Mouse (Mus musculus): Measurements from ENCODE around the gene Eif2s2.
"Not testable (repeated sequence)": the region's sequence is repeated elsewhere in the genome, so short reads cannot be mapped to it uniquely, and the experiment has no call there.

Eif2s2 gene

DNA sequence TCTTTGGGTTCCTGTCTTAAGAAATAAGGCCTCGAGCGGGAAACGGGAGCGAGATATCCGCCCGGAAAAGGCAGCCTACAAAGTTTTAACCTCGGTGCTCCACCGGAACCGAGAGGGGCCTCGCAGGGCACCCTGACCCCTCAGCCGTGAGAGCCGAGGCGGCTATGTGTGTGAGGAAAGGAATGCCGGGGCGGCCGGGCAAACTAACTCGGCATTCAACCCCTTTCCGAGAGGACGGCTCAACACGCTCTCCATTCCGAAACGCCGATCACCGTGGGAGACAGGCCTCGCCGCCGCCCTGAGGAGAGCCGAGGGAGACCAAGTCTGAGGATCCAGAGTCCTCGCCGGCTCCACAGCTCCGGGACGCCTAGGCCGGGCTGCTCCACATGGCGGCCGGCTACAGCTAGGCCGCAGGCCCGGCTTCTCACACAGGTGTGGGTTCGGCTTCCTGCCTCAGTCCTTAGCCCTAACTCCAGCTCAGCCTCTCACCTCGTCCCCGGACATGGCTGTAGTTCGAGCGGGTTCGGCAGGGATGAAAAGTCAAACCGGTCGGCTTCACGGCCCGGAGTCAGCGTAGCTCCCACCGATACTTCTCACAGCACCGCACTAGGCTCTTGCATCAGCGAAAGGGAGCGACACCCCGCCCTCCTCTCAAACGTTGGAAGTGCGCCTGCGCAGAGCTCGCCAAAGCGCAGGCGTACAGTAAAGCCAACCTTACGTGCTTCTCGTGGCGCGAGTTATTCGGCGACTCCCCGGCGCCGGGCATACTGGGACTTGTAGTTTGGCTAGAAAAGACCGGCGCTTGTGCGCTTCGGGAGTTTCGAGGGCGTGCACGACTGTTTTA lies at the start of gene Eif2s2:
Gene Eif2s2 (minus strand): TSS at position 735 of the 844 bp plus-strand sequence.
- peak; percentile 95 to 96 for DNase-seq (ENCODE audit: low spot score in 2 of 2)

- no peak for DNase-seq (ENCODE audit: low spot score in 2 of 2)
Measured at GRCm38 (mm10) chr2:154941952-154942351, 49.2 kb upstream of the Eif2s2 start.

DNA sequence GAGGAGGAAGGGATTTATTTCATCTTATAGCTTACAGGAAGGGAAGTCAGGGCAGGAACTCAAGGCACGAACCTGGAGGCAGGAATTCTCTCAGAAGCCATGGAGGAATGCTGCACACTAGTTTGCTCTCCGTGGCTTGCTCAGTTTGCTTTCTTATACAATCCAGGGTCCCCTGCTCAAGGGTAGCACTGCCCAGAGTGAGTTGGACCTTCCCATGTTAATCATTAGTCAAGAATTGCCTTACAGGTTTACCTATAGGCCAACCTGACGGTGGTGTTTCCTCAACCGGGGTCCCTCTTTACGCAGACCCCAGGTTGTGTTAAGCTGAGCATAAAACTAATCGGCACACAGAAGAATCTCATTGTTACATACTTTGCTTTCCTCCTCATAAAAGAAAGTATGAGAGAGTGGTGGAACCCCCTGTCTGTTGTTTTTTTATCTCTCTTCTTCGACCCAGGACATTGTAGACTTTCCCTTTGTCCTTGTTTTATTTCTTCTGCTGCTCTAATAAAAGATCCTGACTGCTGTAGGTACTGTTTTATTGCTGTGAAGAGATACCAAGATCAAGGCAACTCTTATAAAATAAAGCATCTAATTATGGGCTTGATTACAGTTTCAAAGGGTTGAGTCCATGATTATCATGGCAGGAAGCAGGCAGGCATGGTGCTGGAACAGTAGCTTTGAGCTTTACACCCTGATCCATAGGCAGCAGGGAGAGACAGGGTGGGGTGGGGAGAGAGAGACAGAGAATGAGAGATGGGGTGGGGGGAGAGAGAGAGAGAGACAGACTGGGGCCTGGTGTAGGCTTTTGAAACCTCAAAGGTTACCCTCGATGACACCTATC lies 45.0 kb upstream of the Eif2s2 start:
- no peak for DNase-seq (ENCODE audit: low spot score in 2 of 2)

DNA sequence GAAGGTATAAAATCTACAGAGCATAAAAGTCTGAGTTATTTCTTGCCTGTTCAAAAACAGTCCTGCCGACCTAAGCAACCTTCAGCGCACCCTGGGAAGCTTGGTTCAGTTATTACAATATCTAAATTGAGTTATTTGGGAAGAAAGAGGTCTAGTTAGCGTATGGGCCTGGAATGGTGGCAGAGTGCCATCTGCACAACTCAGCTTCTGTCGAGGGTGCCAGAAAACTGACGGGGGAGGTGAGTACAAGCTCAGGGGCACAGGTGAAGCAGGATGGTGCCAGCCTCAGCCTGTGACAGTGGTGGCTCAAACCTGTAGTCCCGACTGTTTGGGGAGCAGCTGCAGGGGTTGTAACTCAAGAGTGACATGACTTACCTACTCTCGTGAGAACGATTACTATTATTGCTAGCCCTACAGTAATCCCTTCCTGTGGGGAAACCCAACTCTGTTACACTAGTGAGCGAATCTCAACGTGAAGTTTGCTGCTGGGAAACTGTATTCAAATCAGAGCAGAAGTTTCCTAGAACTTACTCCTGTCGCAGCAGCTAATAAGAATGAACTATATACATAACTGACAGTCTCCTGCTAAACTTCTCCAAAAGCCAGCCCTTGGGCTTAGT lies 43.9 kb upstream of the Eif2s2 start:
- no peak for DNase-seq (ENCODE audit: low spot score in 2 of 2)

DNA sequence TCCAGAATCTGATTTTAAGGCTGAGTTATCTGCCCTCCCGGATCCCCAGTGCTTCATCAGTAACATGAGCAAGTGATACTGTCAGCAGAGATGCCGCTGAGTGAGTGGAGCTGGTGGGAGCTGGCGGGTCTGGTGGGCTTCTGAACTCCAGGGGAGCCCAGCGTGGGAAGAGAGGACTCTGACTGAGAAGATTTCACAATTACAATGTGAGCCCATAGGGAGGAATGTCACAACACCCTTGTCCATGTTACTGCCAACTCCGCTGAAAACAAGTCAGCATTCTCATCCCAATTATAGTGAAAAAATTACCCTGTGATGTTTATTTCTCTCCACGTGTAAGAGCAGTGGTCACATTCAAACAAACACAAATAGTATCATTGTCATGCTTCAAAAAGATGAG lies 43.4 kb upstream of the Eif2s2 start:
- DNase-seq (ENCODE audit: low spot score in 2 of 2), result no peak

- DNase-seq (ENCODE audit: low spot score in 2 of 2), result no peak
Measured at GRCm38 (mm10) chr2:154933884-154934283, 41.1 kb upstream of the Eif2s2 start.

GRCm38 (mm10) chr2:154928298-154928697 lies 35.6 kb upstream of the Eif2s2 start:
- peak in 1 of 2 experiments; percentile 11 for DNase-seq (ENCODE audit: low spot score in 2 of 2)

GRCm38 (mm10) chr2:154926843-154927242 lies 34.1 kb upstream of the Eif2s2 start:
- no peak for DNase-seq (ENCODE audit: low spot score in 2 of 2)

GRCm38 (mm10) chr2:154925411-154926031 lies 32.8 kb upstream of the Eif2s2 start:
- DNase-seq (ENCODE audit: low spot score in 2 of 2), result no peak

- DNase-seq (ENCODE audit: low spot score in 2 of 2), result not testable (repeated sequence)
Measured at GRCm38 (mm10) chr2:154922134-154922533, 29.4 kb upstream of the Eif2s2 start.

- DNase-seq (ENCODE audit: low spot score in 2 of 2), result no peak
Measured at GRCm38 (mm10) chr2:154920896-154921295, 28.2 kb upstream of the Eif2s2 start.

DNA sequence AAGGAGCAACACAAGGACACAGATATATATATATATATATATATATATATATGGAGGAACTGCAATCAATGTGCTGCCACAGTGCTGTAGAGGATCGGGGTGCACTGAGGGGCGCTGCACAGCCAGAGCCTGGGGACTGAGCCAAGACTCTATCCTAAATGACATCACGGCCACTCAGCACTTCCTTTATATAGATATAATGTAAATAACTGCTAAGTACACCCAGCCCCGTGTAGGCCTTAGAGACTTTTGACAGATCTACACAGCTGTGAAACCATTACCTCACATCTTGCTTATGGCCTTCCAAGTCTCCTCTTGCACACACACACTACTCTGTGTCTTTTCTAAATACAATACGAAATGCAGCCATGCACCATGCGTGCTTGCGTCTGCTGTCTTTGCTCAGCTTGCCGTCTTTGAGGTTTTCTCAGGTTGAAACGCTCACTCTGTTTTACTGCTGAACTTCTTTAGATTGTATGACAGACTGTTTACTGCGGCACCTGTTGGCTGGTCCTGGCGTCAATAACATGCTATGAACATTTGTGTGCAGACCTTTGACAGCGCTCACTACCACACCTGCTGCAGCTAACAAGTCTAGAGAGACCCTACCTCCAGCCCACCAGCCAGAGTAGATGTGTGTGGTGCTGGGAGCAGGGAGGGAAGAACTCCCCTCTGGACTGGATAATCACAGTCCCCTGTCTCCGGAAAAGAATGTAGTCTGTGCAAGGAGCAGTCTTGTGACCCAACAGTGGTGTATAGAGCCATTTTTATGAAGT lies 25.3 kb upstream of the Eif2s2 start:
- no peak for DNase-seq (ENCODE audit: low spot score in 2 of 2)

- no peak for DNase-seq (ENCODE audit: low spot score in 2 of 2)
Measured at GRCm38 (mm10) chr2:154916547-154916946, 23.8 kb upstream of the Eif2s2 start.

GRCm38 (mm10) chr2:154915922-154916541 lies 23.3 kb upstream of the Eif2s2 start:
- DNase-seq (ENCODE audit: low spot score in 2 of 2), result no peak

DNA sequence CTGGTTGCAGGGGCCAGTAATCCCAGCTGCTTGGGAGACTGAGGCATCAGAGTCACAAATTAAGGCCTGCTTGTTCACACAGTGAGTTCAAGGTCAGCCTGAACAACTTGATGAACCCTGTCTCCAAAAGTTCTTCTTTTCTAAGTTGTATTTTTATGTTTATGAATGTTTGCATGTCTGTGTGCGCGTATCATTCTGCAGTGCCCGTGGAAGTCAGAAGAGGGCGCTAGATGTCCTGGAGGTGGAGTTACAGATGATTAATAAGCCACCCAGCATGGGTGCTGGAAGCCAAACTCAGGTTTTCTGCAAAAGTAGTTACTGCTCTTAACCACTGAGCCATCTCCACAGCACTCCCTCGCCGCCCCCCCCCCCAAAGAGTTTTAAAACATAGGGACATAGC lies 17.1 kb upstream of the Eif2s2 start:
- DNase-seq (ENCODE audit: low spot score in 2 of 2), result no peak

DNA sequence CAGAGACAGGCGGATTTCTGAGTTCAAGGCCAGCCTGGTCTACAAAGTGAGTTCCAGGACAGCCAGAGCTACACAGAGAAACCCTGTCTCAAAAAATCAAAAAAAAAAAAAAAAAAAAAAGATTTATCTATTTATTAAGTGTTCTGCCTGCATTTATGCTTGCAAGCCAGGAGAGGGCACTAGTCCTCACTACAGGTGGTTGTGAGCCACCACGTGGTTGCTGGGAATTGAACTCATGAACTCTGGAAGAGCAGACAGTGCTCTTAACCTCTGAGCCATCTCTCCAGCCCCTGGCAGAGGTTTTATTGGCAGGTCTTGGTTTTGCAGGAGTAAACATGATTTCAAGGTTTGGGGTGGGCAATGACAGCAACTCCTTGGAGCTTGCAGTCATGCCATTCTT lies 15.5 kb upstream of the Eif2s2 start:
- not testable (repeated sequence) for DNase-seq (ENCODE audit: low spot score in 2 of 2)

DNA sequence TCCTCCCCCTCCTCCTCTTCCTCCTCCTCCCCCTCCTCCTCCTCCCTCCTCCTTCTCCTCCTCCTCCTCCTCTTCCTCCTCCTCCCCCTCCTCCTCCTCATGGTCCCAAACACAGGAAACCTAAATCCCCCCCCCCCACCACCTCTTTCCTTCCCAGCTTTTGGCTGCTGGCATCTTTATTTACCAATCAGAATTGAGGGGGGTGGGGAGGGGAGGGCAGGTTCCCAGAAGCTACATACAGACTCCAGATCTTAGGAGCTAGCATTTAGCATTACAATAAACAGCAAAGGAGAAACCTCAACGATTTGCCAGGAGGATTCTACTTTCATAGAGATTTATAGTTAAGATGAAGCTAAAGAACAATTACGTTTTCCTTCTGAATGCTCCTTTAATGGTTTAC lies 13.1 kb upstream of the Eif2s2 start:
- DNase-seq (ENCODE audit: low spot score in 2 of 2), result no peak

DNA sequence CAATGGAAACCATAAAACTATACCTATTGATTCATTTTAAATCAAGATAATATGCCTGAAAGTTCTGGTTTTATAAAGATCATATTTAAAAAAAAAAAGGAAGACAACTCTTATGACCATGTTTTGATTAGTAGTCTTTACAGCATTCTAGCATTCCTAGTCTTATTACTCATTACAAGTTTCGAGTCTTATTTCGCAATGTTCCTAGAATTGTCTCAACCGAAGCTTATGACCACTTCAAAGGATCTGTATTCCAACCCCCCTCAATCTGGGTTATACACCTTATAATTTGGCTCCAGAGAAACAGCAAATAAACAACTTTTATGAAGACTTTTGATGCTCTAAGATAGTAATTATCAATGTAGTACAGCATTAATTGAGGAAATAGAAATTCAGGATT lies 9.4 kb upstream of the Eif2s2 start:
- no peak for DNase-seq (ENCODE audit: low spot score in 2 of 2)

DNA sequence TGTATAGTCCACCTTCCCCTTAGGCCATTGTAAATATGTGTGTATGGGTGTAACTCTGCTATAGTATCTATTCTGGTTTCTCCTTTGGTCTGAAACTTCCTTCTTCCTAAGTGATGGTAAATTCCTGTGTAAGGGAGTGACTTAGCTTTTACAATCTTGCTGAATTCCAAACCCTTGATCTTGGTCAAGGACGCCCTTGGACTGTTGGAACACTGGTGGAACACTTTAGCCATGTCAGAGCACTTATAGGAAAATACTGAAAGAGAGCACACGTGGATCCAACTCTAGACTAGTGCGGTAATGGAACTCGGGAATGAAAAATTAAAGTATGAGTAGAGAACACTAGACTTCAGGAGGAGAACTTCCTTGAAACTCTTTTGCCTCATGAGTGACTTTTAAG lies 6.7 kb upstream of the Eif2s2 start:
- DNase-seq (ENCODE audit: low spot score in 2 of 2), result not testable (repeated sequence)

DNA sequence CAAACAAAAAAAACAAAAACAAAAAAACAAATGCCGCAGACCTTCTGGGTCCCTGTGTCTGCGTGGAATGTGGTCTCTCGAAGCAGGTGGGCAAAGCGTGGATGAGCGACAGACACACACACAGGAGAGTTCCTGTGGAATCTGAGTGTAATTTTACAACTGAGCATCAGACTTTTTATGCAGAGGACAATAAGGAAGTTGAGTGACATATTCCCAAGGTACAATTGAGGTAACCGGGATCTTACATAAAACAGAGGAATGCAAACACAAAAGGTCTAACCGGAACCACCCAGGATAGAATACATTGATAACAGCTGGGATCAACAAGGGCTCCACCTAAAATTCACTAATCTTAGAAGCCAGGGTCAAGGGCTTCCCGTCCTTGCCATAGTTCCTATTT lies 6.3 kb upstream of the Eif2s2 start:
- DNase-seq (ENCODE audit: low spot score in 2 of 2), result not testable (repeated sequence)

DNA sequence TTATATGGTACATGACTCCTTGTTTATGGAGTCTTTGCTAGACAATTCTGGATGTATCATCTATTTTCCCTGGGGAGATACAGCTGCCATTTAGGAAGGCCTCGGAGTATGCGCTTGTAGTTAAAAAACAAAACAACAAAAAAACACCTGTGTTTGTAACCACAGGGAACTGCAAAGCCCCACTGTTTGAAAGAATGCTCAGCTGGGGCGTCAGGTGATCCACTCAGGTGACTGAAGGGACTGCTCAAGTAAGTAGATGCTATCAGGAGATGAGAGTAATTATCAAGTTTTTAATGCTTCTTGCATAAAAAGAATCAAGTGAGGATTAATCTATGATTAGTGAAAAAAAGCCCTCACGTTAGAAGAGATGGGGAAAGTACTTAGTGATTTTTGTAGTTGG lies 813 bp upstream of the Eif2s2 start:
- no peak for DNase-seq (ENCODE audit: low spot score in 2 of 2)
